Mouse (Mus musculus) liver, embryonic 13.5 days (tissue): ENCODE data around the gene Tbpl1. TPM values are rescaled to one million over a fixed set of nuclear protein-coding genes. Genes with fewer than 3 reads are reported as not detected.

Experiments
- ATAC-seq: fragments of 200-750 bp; cut with Nextera tagmentation; 2 replicates; pipeline ENCODE4 v1.8.0; 2017; ENCODE audit warnings: low read depth, mild to moderate bottlenecking, moderate number of reproducible peaks, moderate library complexity
- DNase-seq: peaks from one replicate; pipeline ENCODE4 v3.0.0; 2022
- H3K27ac ChIP-seq: fragments of 300-500 bp; sonication (generic); 2 replicates; pipeline ENCODE4 v1.5.1; 2015; ENCODE audit warnings: moderate library complexity, mild to moderate bottlenecking, inconsistent platforms
- H3K27me3 ChIP-seq: fragments of 300-500 bp; sonication (generic); 2 replicates; pipeline ENCODE4 v1.6.1; 2015; ENCODE audit warnings: mild to moderate bottlenecking, inconsistent platforms
- H3K36me3 ChIP-seq: fragments of 300-500 bp; sonication (generic); 2 replicates; pipeline ENCODE4 v1.6.1; 2015; ENCODE audit warnings: mild to moderate bottlenecking, inconsistent platforms
- H3K4me1 ChIP-seq: fragments of 300-500 bp; sonication (generic); replicated peaks from 2 replicates; pipeline ENCODE4 v1.6.1; 2015; ENCODE audit warnings: inconsistent platforms
- H3K4me2 ChIP-seq: fragments of 300-500 bp; sonication (generic); 2 replicates; pipeline ENCODE4 v1.6.1; 2015; ENCODE audit warnings: inconsistent platforms, mild to moderate bottlenecking, moderate library complexity
- H3K4me3 ChIP-seq: fragments of 300-500 bp; sonication (generic); replicated peaks from 2 replicates; pipeline ENCODE4 v1.5.1; 2015; ENCODE audit warnings: mild to moderate bottlenecking, inconsistent platforms
- H3K9ac ChIP-seq: fragments of 300-500 bp; sonication (generic); 2 replicates; pipeline ENCODE4 v1.6.1; 2015; ENCODE audit warnings: mild to moderate bottlenecking, inconsistent platforms
- H3K9me3 ChIP-seq: fragments of 300-500 bp; sonication (generic); replicated peaks from 2 replicates; pipeline ENCODE4 v1.6.1; 2016; ENCODE audit warnings: inconsistent platforms
- WGBS: fragments of 180-500 bp; shearing (Covaris S2); methylation state at CpG from one replicate; pipeline ENCODE4 v1.1.7; 2015; ENCODE audit not compliant: insufficient replicate concordance; 5-methylcytosine and 5-hydroxymethylcytosine counted together
- microRNA-seq: library from miRNA; unstranded; fragments of <30 nt; microRNA quantifications from one replicate; pipeline ENCODE4, GENCODE M21; 2016
- polyA plus RNA-seq: library from polyadenylated mRNA; unstranded; fragments of >200 nt; fragmentation: Nextera tagmentation; extraction: Ambion mirVana; gene quantifications from 2 replicates; pipeline ENCODE4 v1.2.1, GENCODE M21; 2015

Gene Tbpl1
- polyA plus RNA-seq, 1 experiment from 2014 or later, result 28.1 TPM

GRCm38 (mm10) chr10:22660286-22661000, 71.3 kb downstream of the Tbpl1 start:
- no peak overlapping the region for H3K27ac ChIP-seq
- 65% methylated on average over 5 of the region's 5 CpGs for WGBS
- H3K4me2 ChIP-seq, result no peak overlapping the region
- H3K4me1 ChIP-seq, result no peaks in the 10 kb centered on the region
- H3K27me3 ChIP-seq, result no peaks in the 10 kb centered on the region
- H3K4me3 ChIP-seq, result no peak overlapping the region
- DNase-seq, result no peak
- no peak overlapping the region for H3K9ac ChIP-seq
- no peaks in the 10 kb centered on the region for H3K36me3 ChIP-seq
- ATAC-seq, result no peak
- no peaks in the 10 kb centered on the region for H3K9me3 ChIP-seq

- no peaks in the 10 kb centered on the region for H3K27me3 ChIP-seq
- no peak overlapping the region for H3K4me2 ChIP-seq
- WGBS, result 69% methylated on average over 10 of the region's 10 CpGs
- H3K4me1 ChIP-seq, result no peaks in the 10 kb centered on the region
- no peak overlapping the region for H3K9ac ChIP-seq
- H3K27ac ChIP-seq, result no peak overlapping the region
- no peaks in the 10 kb centered on the region for H3K36me3 ChIP-seq
- ATAC-seq, result no peak
- DNase-seq, result no peak
- H3K4me3 ChIP-seq, result no peak overlapping the region
- no peaks in the 10 kb centered on the region for H3K9me3 ChIP-seq
These were observed 72.4 kb downstream of the Tbpl1 start for GRCm38 (mm10) chr10:22659386-22659725.

- Histone ChIP-seq H3K4me3 (no peak overlapping the region), H3K27me3 (no peaks in the 10 kb centered on the region), H3K4me2 (no peak overlapping the region), H3K9me3 (no peaks in the 10 kb centered on the region), H3K4me1 (no peaks in the 10 kb centered on the region), H3K27ac (no peak overlapping the region), H3K36me3 (no peaks in the 10 kb centered on the region), H3K9ac (no peak overlapping the region)
- WGBS, result 60% methylated on average over 23 of the region's 23 CpGs
- ATAC-seq, result no peak
- no peak for DNase-seq
These were observed 73.0 kb downstream of the Tbpl1 start for GRCm38 (mm10) chr10:22658534-22659385.

Small RNAs within 50 kb of the gene (microRNA-seq; reads per million reads assigned to microRNA genes)
- not detected for gene Mir7663

Other genes starting within 250 kb of the Tbpl1 start
- 0.05 TPM in 1 of 2 replicates, not detected in the other for gene Slc2a12, start 86.9 kb downstream of the Tbpl1 start, polyA plus RNA-seq
- gene Tcf21, start 88.2 kb upstream of the Tbpl1 start, polyA plus RNA-seq, result 6.2 and 7.2 TPM in 2 replicates